Mouse (Mus musculus): ENCODE results near the gene Cyp2e1. TPM values are rescaled to one million over a fixed set of nuclear protein-coding genes. Genes with fewer than 3 reads are reported as not detected.

Gene Cyp2e1
- polyA plus RNA-seq, 1 experiment from 2014 or later: not detected

- no peak for DNase-seq (ENCODE audit: extremely low spot score, low spot score)
- Histone ChIP-seq H3K4me1 (no peaks in the 10 kb centered on the region), H3K27me3 (ENCODE audit: poor library complexity, severe bottlenecking) (no peaks in the 10 kb centered on the region), H3K27ac (no peak overlapping the region), H3K36me3 (replicated peaks) (no peaks in the 10 kb centered on the region), H3K4me3 (no peak overlapping the region), H3K9me3 (no peaks in the 10 kb centered on the region)
- WGBS: 88% methylated on average over 12 of the region's 12 CpGs
These were observed 2.6 kb downstream of the Cyp2e1 start for GRCm38 (mm10) chr7:140765888-140766739.

- Histone ChIP-seq H3K4me3 (no peak overlapping the region), H3K36me3 (replicated peaks) (no peaks in the 10 kb centered on the region), H3K4me1 (no peaks in the 10 kb centered on the region), H3K27me3 (ENCODE audit: poor library complexity, severe bottlenecking) (no peaks in the 10 kb centered on the region), H3K9me3 (no peaks in the 10 kb centered on the region), H3K27ac (no peak overlapping the region)
- 84% methylated on average over 4 of the region's 4 CpGs for WGBS
- no peak for DNase-seq (ENCODE audit: extremely low spot score, low spot score)
These were observed 17.0 kb downstream of the Cyp2e1 start for GRCm38 (mm10) chr7:140780548-140780947.

- WGBS: 84% methylated on average over 33 of the region's 33 CpGs
- no peaks in the 10 kb centered on the region for H3K9me3 ChIP-seq
- H3K4me1 ChIP-seq: no peaks in the 10 kb centered on the region
- no peaks in the 10 kb centered on the region for H3K27me3 ChIP-seq (ENCODE audit: poor library complexity, severe bottlenecking)
- DNase-seq (ENCODE audit: extremely low spot score, low spot score): no peak
- no peak within 1 kb of the TSS for H3K4me3 ChIP-seq
- H3K36me3 ChIP-seq (replicated peaks): no peaks in the 10 kb centered on the region
- no peak within 1 kb of the TSS for H3K27ac ChIP-seq
These were observed 24.0 kb downstream of the Cyp2e1 start, which contains the start of gene Syce1 for GRCm38 (mm10) chr7:140787406-140788052. Syce1 (minus strand) TSS chr7:140787852.

GRCm38 (mm10) chr7:140788053-140788435, 24.5 kb downstream of the Cyp2e1 start:
- 92% methylated on average over 7 of the region's 7 CpGs for WGBS
- H3K9me3 ChIP-seq: no peaks in the 10 kb centered on the region
- H3K4me3 ChIP-seq: no peak overlapping the region
- no peak overlapping the region for H3K27ac ChIP-seq
- no peaks in the 10 kb centered on the region for H3K36me3 ChIP-seq (replicated peaks)
- DNase-seq (ENCODE audit: extremely low spot score, low spot score): no peak
- H3K27me3 ChIP-seq (ENCODE audit: poor library complexity, severe bottlenecking): no peaks in the 10 kb centered on the region
- H3K4me1 ChIP-seq: no peaks in the 10 kb centered on the region

- Histone ChIP-seq H3K9me3 (no peaks in the 10 kb centered on the region), H3K27ac (no peak overlapping the region), H3K36me3 (replicated peaks) (no peaks in the 10 kb centered on the region), H3K4me3 (no peak overlapping the region), H3K4me1 (no peaks in the 10 kb centered on the region), H3K27me3 (ENCODE audit: poor library complexity, severe bottlenecking) (no peaks in the 10 kb centered on the region)
- 83% methylated on average over 4 of the region's 4 CpGs for WGBS
- no peak for DNase-seq (ENCODE audit: extremely low spot score, low spot score)
These were observed 30.0 kb downstream of the Cyp2e1 start for GRCm38 (mm10) chr7:140793541-140793940.

- no peaks in the 10 kb centered on the region for H3K36me3 ChIP-seq (replicated peaks)
- 83% methylated on average over 3 of the region's 3 CpGs for WGBS
- no peak overlapping the region for H3K27ac ChIP-seq
- no peak for DNase-seq (ENCODE audit: extremely low spot score, low spot score)
- no peaks in the 10 kb centered on the region for H3K27me3 ChIP-seq (ENCODE audit: poor library complexity, severe bottlenecking)
- no peaks in the 10 kb centered on the region for H3K4me1 ChIP-seq
- no peak overlapping the region for H3K4me3 ChIP-seq
- H3K9me3 ChIP-seq: no peaks in the 10 kb centered on the region
These were observed 34.1 kb downstream of the Cyp2e1 start for GRCm38 (mm10) chr7:140797619-140798018.

GRCm38 (mm10) chr7:140798212-140798611, 34.7 kb downstream of the Cyp2e1 start:
- H3K27ac ChIP-seq: no peak overlapping the region
- H3K36me3 ChIP-seq (replicated peaks): no peaks in the 10 kb centered on the region
- no peak overlapping the region for H3K4me3 ChIP-seq
- no peaks in the 10 kb centered on the region for H3K4me1 ChIP-seq
- no peaks in the 10 kb centered on the region for H3K9me3 ChIP-seq
- DNase-seq (ENCODE audit: extremely low spot score, low spot score): no peak
- no peaks in the 10 kb centered on the region for H3K27me3 ChIP-seq (ENCODE audit: poor library complexity, severe bottlenecking)
- 70% methylated on average over 2 of the region's 2 CpGs for WGBS

- Histone ChIP-seq H3K27ac (no peak overlapping the region), H3K27me3 (ENCODE audit: poor library complexity, severe bottlenecking) (no peaks in the 10 kb centered on the region), H3K9me3 (no peaks in the 10 kb centered on the region), H3K4me1 (no peaks in the 10 kb centered on the region), H3K4me3 (no peak overlapping the region), H3K36me3 (replicated peaks) (no peaks in the 10 kb centered on the region)
- WGBS: 87% methylated on average over 6 of the region's 6 CpGs
- no peak for DNase-seq (ENCODE audit: extremely low spot score, low spot score)
These were observed 39.1 kb downstream of the Cyp2e1 start for GRCm38 (mm10) chr7:140802629-140803028.

- H3K4me1 ChIP-seq: no peaks in the 10 kb centered on the region
- no peak for DNase-seq (ENCODE audit: extremely low spot score, low spot score)
- 9% methylated on average over 1 of the region's 1 CpGs for WGBS
- H3K9me3 ChIP-seq: no peaks in the 10 kb centered on the region
- H3K36me3 ChIP-seq (replicated peaks): peaks cover 5% of the 10 kb centered on the region
- H3K4me3 ChIP-seq: no peak overlapping the region
- H3K27ac ChIP-seq: no peak overlapping the region
- no peaks in the 10 kb centered on the region for H3K27me3 ChIP-seq (ENCODE audit: poor library complexity, severe bottlenecking)
These were observed 42.2 kb downstream of the Cyp2e1 start for GRCm38 (mm10) chr7:140805704-140806103.

- H3K9me3 ChIP-seq: no peaks in the 10 kb centered on the region
These were observed 47.0 kb downstream of the Cyp2e1 start for GRCm38 (mm10) chr7:140810496-140810895.

GRCm38 (mm10) chr7:140811714-140812113, 48.2 kb downstream of the Cyp2e1 start:
- no peaks in the 10 kb centered on the region for H3K9me3 ChIP-seq
- H3K36me3 ChIP-seq (replicated peaks): peaks cover 29% of the 10 kb centered on the region
- no peak overlapping the region for H3K27ac ChIP-seq
- no peaks in the 10 kb centered on the region for H3K27me3 ChIP-seq (ENCODE audit: poor library complexity, severe bottlenecking)
- no peak overlapping the region for H3K4me3 ChIP-seq
- WGBS: 90% methylated on average over 13 of the region's 13 CpGs
- H3K4me1 ChIP-seq: no peaks in the 10 kb centered on the region
- DNase-seq (ENCODE audit: extremely low spot score, low spot score): no peak

More at GRCm38 (mm10) chr7:140810496-140810895, 47.0 kb downstream of the Cyp2e1 start:
- H3K4me3 ChIP-seq: no peak overlapping the region
- H3K36me3 ChIP-seq (replicated peaks): peaks cover 29% of the 10 kb centered on the region
- WGBS: 95% methylated on average over 6 of the region's 6 CpGs
- H3K27ac ChIP-seq: no peak overlapping the region
- H3K4me1 ChIP-seq: no peaks in the 10 kb centered on the region
- H3K27me3 ChIP-seq (ENCODE audit: poor library complexity, severe bottlenecking): no peaks in the 10 kb centered on the region
- DNase-seq (ENCODE audit: extremely low spot score, low spot score): no peak

- Histone ChIP-seq H3K27ac (no peak overlapping the region), H3K9me3 (no peaks in the 10 kb centered on the region), H3K4me1 (no peaks in the 10 kb centered on the region), H3K36me3 (replicated peaks) (peaks cover 29% of the 10 kb centered on the region), H3K27me3 (ENCODE audit: poor library complexity, severe bottlenecking) (no peaks in the 10 kb centered on the region), H3K4me3 (no peak overlapping the region)
- 96% methylated on average over 12 of the region's 12 CpGs for WGBS
- no peak for DNase-seq (ENCODE audit: extremely low spot score, low spot score)
These were observed 49.3 kb downstream of the Cyp2e1 start for GRCm38 (mm10) chr7:140812850-140813249.

GRCm38 (mm10) chr7:140820173-140820572, 56.6 kb downstream of the Cyp2e1 start:
- Histone ChIP-seq H3K4me1 (peaks cover 10% of the 10 kb centered on the region), H3K36me3 (replicated peaks) (no peaks in the 10 kb centered on the region), H3K27me3 (ENCODE audit: poor library complexity, severe bottlenecking) (no peaks in the 10 kb centered on the region; the same call in 1 of the 2 replicates), H3K9me3 (no peaks in the 10 kb centered on the region), H3K4me3 (no peak overlapping the region), H3K27ac (no peak overlapping the region)
- WGBS: 87% methylated on average over 4 of the region's 4 CpGs
- DNase-seq (ENCODE audit: extremely low spot score, low spot score): no peak

Data from forebrain, embryonic 10.5 days (tissue).